Mouse (Mus musculus): Measurements from ENCODE around the gene Mfsd12.

Mfsd12 gene

DNA sequence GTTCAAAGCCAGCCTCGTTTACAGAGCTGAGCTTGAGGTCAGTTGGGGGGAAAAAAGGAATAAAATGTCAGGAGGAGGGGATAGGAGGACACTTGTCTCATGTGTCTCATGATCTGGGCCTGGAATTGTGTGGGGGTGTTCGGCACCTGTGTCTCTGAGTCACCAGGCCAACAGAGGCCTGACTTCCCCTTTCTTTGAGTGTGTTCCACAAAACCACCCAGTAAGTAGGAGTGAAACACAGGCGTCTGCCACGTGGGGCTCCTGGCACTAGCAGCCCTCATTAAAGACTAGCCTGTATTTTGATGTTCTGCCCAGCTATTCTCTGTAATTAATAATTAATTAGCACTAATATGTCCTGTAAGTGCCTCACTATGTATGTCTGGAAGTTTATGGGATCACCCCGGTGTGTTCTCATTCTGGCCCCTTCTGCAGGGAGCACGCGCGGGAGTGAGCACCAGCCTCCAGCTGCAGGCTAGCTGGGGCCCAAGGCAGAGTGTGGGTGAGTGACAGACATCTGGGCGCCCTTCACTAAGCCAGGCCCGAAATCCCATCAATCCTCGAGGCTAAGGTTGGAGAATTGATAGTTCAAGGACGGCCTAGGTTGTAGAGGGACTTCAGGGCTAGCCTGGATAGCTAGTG, 820 bp upstream of the Mfsd12 start:
- peak; percentile 53 for DNase-seq (ENCODE audit: low spot score)

DNA sequence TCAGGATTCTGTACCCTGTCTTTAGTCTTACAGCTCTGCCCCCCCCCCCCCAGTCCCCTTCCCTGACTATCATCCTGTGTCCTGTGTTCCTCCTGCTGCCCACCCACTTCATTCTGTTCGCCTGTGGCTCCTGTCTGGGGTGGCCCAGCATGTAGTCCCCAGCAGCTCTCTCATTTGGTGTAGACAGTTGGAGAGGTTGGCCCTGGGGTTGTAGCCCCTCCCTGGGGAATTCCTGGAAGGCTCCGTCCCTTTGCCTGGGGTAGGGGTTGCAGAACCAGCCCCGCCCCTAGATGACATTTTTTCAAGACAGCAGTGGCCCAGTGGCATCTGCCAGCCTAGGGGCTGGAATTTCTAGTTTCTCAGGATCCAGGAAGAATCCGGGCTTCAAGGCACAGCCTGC, 918 bp downstream of the Mfsd12 start:
- DNase-seq (ENCODE audit: low spot score): no peak

DNA sequence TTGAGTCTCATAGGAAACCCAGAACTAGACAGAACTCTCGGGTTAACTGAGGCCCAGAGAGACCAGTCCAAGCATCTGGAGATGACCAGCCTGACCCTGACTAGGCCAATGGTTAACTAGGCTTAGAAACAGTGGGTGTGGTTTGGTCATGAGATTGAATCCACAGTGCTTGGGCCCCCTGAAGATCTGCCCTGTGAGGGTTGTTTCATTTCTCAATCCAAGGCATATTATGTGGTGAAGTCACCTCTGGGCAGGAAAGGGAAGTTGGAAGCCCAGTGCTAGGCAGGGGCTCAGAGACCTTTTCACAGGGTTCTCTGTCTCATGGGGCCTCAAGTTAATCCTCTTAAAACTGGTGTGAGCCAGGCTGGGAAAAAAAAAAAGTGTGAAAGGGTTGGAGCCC, 1.6 kb downstream of the Mfsd12 start:
- no peak for DNase-seq (ENCODE audit: low spot score)

DNA sequence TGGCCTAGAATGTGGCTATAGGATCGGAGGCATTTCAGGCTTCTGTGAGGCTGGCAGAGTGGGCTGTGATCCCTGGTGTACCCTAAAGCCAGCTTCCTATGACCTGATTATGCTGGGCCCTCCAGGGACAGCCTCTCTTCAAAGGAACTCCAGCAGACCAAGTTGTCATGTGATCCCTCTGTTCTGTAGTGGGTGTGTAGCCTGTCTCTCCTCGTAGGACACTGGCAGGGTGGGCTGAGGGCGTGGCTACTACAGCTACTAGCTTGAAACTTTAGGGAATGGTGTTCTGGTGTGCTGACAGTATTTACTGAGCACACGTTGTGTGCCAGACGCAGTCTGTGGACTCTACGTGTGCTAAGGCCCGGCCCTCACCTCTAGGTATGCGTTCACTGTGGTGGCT, 3.4 kb downstream of the Mfsd12 start:
- peak; percentile 59 for DNase-seq (ENCODE audit: low spot score)

DNA sequence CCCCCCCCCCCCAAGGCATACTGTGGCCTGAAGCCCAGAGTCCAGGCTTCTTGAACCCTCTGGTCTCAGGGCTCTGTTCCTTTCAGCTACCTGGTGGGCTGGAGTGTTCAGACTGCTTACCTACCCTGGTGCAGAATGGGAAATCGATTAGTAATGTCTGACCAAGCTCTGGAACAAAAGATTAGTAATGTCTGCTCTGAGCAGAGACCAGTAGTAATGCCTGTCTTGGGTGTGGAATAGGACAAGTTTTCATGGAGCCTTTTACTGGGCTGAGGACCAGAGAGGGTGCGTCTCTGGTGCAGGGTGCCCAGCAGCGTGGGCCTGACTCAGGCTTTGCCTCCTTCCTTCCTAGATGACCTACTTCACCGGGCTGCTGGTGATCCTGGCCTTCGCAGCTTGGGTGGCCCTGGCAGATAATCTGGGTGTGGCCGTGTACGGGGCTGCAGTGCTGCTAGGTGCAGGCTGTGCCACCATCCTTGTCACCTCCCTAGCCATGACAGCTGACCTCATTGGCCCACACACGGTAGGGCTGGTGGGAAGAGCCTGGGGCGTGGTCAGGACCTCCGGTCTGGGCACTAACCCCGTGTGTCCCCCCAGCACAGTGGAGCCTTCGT, 5.2 kb downstream of the Mfsd12 start:
- DNase-seq (ENCODE audit: low spot score): no peak

DNA sequence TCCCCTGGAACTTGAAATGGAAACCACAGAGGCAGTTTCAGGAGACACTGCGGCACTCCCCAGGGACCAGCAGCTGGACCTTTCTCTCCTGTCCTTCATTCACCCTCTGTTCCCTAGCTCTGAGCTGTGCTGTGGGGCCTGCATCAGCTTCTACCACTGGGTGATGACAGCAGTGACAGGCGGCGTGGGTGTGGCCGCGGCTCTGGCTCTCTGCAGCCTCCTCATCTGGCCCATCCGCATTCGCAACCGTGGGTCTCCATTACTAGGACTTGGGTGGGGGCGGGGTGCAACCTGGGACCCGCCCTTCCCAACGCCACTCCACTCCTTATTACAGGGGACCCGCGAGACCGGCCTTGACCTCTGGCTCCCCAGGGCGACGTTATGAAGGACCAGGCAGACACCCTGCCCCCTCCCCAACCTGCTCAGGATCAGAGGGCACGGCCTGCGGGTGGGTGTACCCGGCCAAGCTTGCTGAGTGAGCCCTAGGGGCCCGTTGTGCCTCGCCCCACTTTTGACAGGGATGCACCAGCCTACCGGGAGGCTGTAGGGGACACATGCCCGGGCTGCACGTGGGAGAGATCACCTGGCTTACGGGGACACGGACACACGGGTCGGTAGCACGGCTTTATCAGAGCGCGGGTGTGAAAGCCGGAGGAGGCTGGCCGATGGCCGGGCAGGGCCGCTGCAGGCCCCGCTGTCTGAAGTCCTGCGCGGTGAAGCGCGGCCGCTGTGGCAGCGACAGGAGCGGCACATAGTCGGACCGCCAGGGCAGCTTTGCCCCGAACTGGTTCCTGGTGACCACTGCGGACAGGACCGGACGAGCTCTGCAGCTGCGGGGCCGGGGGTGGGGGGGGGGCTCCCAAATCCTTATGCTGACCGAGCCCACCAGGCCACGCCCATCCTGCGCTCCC, 6.4 kb downstream of the Mfsd12 start:
- DNase-seq (ENCODE audit: low spot score): no peak

DNA sequence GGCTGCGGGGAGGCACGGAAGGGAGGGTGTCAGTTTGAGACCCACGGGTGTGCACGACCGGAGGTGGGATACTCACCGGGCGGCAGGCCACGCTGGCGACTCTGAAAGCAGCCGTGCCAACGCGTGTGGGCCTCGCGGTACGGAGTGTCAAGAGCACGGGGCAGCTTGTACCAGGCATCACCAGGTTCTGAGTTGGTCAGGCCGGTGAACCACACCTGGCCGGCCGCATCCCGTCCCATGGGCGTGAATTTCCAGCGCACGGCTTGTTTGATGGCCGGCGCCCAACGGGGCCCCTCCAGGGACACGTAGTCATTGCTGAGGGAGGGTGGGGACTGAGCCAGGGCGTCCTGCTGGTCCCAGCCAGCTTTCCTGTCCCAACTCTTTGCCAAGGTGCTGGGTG, 7.4 kb downstream of the Mfsd12 start:
- no peak for DNase-seq (ENCODE audit: low spot score)

DNA sequence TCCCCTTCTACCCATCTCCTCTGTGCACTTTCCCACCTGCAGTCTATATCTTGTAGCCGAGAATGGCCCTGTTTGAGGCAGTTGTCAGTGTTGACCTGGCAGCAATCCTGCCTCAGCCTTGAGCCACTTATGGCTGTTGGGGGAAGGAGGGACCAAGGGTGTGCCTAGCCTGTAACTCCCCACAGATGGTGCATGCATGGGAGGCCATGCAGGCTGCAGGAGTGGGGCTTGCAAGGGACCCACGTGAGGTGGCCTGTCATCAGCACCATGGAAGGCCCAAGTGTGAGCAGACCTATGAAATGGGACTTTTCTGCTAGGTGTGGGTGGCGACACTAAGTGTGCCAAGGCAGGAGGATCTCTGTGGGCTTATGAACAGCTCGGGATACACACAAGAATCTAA, 7.8 kb downstream of the Mfsd12 start:
- no peak for DNase-seq (ENCODE audit: low spot score)

DNA sequence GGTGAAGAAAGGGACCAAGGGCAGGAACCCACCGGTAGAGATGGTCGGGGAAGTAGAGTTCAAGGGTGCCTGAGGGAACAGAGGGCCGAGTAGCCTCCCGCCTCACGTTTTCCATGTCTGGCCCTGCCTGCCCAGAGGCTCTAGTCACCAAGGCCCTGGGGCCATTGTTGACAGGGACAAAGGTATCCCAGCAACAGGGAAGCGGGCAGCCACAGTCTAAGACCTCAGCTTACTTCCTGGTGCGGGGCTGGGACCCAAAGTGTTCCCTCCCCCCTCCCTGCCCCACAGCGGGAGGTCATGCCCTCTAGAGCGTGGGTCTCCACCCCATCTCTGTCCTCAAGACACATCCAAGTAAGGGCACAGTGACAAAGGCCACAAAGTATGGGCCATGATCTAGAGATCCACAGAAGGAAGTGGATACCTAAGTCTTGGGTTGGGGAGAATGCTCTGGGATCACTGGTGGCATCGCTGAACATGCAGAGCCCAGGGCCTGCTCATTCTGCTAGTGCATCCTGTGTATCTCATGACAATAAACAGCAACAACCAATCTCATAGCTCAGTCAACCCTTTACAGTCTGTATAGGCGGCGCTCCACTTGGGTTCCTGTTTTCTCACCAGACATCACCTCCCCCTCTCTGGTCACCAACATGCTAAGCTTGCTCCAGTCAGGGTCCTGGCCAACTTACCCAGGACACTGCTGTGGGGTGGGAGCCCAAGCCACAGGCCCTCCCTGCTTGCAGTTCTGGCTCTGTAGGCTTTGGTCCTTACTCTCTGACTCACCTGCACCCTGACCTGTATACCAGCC, 8.6 kb downstream of the Mfsd12 start, which contains the start of gene 4930404N11Rik:
4930404N11Rik (minus strand) TSS at position 145 of the 805 bp plus-strand sequence.
- no peak for DNase-seq (ENCODE audit: low spot score)

DNA sequence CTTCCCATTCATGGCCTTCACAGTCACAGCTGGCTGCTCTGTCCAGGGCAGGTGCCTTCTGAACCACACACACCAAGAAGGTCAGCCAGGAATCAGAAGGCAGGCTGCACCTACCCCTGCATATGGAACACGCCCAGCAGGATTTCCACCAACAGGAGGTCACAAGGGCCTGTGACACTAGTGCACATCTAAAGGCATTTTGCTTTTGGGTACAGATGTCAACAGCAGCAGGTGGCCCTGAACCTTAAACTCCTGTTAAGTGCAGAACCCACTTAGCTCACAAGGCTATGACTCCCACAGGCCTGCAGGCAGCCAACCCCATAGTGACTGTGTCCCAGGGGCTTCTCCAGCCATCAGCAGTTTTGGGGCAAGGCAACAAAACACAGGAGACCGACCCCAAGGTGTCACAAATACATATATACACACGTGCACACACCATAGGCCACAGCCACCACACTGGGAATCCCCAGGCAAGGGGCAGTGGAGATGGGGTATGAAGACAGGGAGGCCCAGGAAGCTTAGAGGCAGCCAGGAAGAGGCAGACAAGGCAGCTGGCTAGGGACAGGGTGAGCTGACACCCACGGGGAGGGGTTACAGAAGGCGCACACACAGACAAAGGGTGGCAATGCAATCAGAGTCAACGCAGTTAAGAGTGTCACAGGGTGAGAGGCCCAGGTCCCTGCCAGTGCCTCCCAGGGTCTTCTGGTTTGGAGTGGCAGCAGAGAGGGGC, 9.4 kb downstream of the Mfsd12 start:
- no peak for DNase-seq (ENCODE audit: low spot score)

DNA sequence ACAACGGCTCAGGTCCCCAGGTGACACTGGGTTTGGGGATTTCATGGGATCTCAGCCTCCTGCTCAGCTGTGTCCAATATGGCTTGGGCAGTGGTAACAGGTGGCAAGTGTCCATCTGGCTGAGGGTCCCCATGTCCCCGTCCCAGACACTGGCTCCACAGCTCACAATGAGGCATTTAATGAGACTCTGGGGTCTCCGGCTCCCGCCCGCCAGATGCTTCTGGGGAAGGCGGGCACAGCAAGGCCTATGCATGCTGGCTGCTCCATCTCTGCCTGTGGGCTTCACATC, 9.9 kb downstream of the Mfsd12 start:
- DNase-seq (ENCODE audit: low spot score): no peak

DNA sequence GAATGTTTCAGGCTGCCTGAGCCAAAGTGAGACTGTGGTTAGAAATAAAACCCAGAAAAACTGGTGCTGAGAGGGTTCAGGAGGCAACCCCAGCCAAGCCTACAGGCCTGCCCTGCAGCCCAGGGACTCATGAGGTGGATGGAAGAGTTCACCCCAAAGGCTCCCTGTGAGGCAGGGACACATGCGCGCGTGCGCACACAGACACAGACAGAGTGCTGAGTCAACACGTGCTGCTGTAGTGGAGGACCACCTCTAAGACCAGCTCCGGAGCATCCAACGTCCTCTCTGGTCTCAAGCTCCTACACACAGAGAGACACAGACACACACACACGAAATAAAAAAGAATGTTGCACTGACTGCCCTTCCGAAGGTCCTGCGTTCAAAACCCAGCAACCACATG, 18.0 kb downstream of the Mfsd12 start:
- DNase-seq (ENCODE audit: low spot score): no peak

DNA sequence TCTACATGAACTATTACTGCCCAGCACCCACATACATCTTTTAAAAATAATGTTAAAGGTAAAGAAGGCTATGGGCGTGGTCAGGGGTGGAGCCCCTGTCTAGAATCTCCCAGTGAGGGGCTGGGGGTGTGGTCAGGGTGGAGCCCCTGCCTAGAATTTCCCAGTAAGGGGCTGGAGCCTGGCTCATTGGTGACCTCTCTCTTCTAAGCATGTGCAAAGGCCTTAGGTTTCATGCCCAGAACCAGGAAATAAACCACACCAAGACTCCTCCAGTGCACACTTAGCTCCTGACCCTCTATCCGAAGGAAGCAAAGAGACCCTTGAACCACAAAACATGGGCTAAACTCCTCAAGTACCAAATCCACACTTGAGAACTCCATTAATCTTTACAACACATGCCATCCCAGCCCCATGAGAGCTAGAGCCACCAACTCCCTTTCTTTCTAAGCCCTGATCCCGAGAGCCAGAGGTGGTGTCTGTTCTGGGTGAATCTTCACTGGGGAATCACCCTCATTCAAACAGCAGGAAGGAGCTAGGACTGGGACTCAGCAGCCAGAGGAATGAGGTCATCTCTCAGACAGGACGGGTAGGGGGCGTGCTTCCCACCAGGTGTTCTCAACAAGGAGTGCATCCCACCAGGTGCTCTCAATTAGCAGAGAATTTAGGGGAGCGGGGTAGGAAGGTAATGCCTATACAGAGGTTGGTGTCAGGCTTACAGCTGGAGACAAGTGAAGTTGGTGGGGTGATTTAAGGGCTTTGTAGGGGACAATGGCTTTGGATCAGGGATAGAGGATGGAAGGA, 19.5 kb downstream of the Mfsd12 start:
- DNase-seq (ENCODE audit: low spot score): peak; percentile 48

DNA sequence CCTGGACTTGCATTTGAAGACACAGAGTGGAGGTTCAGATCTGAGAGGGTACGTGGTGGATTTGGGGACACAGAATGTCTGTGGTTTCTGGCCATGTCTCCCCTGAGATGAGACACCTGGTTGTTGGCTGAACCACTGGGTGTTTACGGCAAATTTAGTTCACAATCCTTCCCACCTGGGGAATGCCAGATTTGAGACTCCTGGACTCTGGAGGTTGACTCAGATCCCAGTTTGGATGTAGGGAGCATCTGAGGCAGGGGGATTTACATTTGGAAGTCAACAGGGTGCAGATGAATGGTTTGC, 20.0 kb downstream of the Mfsd12 start:
- no peak for DNase-seq (ENCODE audit: low spot score)

DNA sequence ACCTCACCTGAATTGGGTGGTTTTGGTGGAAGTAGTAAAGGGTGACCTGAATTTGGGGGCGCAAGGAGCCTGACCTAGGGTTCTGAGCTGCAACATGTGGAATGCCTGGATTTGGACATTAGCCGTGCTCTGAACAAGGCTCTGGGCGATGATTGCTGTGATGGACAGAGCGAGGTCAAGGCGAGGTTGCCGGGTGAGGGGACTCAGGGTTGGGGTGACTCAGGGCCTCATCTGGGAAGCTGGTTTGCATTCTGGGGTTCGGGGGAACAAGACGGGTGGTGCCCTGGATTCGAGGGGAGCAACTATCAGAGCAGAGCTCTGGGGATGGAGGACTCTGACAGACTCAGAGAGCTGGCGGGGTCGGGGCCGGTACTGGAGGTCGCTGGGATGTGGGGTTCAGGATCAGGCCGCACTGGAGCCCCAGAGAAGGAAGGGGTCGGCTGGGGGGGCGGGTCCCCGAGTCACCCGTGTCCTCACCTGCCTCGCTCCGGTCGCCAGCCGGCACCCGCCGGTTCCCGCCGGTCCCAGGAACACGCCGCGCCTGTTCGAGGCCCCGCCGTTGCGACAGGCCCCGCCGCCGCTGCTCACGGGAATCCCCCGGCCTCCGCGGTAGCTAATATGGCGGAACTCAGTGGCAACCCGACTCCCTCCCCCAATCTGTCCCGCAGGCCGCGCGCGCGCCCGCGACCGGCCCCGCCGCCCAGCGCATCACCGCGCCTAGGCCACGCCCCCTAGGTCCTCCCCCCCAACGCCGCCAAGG, 20.7 kb downstream of the Mfsd12 start, which contains the start of gene Fzr1:
Fzr1 (minus strand) TSS at position 724 of the 760 bp plus-strand sequence.
- no peak for DNase-seq (ENCODE audit: low spot score)

DNA sequence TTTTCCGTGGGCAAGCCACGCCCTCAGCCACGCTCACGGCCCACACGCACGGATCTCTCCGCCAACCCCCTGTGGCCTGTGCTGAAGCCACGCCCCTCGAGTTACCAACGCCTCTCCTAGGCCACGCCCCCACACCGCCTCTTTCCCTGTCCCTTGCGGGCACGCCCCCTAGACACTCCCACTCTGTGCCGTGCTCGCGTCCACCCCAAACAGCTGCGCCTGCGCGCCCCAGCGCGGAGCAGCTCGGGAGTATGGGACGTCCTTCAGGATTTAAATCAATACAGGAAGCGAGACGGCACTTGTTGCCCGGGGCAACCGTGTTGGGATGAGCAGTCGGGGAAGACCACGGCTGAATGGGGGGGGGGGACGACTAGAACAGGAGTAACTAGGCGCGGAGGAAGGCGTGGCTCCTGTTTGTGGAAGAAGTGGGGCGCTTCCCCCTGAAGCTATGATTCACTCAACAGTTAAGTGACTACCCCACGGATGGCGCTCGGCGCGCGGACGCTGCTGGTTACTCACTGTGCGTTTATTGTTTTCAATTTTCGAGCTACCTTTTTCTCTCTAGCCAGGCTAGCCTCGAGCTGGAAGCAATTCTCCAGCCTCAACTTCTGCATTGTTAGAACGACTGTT, 21.4 kb downstream of the Mfsd12 start:
- DNase-seq (ENCODE audit: low spot score): peak; percentile 100

DNA sequence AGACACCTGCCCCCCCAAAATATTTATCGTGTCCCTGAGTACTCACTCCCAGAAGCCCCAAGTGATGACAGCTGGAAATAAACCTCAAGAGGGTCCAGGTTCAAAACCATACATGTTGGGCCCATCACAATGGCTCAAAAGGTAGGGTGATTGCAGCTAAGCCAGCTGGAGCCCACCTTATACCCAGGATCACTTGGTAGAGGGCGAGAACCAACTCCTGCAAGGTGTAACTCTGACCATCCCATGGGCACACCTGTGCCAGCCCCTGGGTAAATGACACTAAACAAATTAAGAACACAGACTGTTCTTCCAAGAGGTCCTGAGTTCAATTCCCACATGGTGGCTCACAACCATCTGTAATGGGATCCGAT, 21.9 kb downstream of the Mfsd12 start:
- no peak for DNase-seq (ENCODE audit: low spot score)

DNA sequence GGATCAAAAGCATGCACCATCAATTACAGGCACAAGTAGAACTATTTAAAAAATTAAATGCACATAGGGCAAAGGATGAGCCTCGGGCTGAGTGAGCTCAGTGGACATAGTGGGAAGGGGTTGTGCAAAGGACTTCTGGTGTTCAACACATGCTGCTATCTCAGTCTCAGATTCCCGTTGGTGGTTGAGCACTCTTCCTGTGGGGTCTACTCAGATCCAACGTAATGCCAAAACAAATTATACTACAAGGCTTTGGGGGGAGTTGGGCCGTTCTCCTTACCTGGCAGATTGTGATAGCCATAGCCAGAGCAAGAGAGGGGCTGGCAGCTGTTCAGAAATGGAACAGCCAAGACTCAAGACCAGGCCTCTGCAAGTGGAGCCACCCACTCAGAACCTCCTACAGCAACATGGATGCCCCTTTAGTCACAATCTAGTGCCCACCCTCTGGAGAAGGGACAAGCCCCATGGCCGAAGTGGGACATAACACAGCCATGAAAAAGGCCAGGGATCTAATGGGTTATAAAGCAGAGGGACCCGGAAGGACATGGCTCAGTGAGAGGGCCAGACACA, 22.6 kb downstream of the Mfsd12 start:
- DNase-seq (ENCODE audit: low spot score): no peak

DNA sequence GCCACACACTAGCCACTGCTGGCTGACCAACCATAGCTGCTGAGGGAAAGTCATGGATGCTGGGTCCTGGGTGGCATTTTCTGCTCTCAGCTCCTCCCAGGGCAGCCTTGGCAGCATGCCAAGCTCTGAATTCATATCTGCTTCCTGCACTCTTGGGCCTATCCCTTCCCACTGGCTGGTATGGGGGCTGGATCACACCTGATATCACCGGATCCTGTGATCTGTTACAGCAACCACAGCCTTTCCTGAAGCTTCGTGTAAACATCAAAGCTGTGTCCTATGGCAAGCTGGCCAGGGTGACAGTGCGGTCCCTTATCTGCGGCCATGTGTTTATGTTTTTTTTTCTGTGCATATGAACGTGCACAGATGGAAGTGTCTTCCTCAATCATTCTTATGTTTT, 24.7 kb downstream of the Mfsd12 start:
- peak; percentile 82 for DNase-seq (ENCODE audit: low spot score)

Measured in MN1 (cell line).